ENCODE assay signal across 7 mouse cellular contexts in the genomic region with DNA sequence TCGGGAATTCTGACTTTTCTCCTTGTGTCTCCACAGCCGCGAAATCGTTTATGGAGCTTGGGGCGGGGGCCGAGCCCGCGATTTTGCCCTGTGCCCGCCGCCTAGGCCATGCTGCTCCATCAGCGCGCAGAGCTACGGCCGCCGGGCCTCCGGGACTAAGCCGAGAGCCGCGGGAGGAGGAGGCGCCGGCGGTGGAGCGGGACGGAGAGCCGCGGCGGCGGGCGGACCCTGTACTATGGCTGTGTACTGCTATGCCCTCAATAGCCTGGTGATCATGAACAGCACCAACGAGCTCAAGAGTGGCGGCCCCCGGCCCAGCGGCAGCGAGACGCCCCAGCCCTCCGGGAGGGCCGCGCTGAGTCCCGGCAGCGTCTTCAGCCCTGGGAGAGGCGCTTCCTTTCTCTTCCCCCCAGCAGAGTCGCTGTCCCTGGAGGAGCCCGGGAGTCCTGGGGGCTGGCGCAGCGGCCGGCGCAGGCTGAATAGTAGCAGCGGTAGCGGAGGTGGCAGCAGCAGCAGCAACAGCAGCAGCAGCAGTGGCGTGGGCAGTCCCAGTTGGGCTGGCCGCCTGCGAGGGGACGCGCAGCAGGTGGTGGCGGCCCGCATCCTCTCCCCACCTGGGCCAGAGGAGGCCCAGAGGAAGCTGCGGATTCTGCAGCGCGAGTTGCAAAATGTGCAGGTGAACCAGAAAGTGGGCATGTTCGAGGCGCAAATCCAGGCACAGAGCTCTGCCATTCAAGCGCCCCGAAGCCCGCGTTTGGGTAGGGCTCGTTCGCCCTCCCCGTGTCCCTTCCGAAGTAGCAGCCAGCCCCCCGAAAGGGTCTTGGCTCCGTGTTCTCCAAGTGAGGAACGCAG. TPM values are rescaled to one million over a fixed set of nuclear protein-coding genes. Genes with fewer than 3 reads are reported as not detected.
A peak's percentile ranks its signal among the peaks of the same experiment; 100 is the strongest.
DNase-seq lines count a peak whose midpoint lies in the region; ATAC-seq and TF ChIP-seq lines count a peak whose summit lies in the region.

No protein-coding gene starts in this region.

- H3K27me3 ChIP-seq in E14TG2a.4 (ENCODE audit: insufficient read depth, low read length), result peaks cover 85% of the 10 kb centered on the region
- peaks cover 13% of the 10 kb centered on the region; the same call in 1 of the 2 replicates for H3K27me3 ChIP-seq in G1E (ENCODE audit: insufficient read depth, low read length)
- H3K27me3 ChIP-seq in midbrain, embryonic 10.5 days (ENCODE audit: low read depth, poor library complexity, severe bottlenecking), result peaks cover 72% of the 10 kb centered on the region
- H3K27me3 ChIP-seq in stomach, embryonic 14.5 days (ENCODE audit: control insufficient read depth, insufficient read depth, low read length), result no peaks in the 10 kb centered on the region

- no peaks in the 10 kb centered on the region for H3K36me3 ChIP-seq in E14TG2a.4 (ENCODE audit: insufficient read depth, low read length)
- H3K36me3 ChIP-seq in G1E (replicated peaks), result peaks cover 52% of the 10 kb centered on the region
- no peaks in the 10 kb centered on the region for H3K36me3 ChIP-seq in midbrain, embryonic 10.5 days
- H3K36me3 ChIP-seq in stomach, embryonic 14.5 days (ENCODE audit: control insufficient read depth, insufficient read depth, low read length), result peaks cover 5% of the 10 kb centered on the region; the same call in 1 of the 2 replicates

- H3K9ac ChIP-seq in stomach, embryonic 14.5 days (replicated peaks; ENCODE audit: low read depth, low read length), result peak overlapping the region; percentile 92

- no peaks in the 10 kb centered on the region for H3K9me3 ChIP-seq in E14TG2a.4 (ENCODE audit: low read length)
- H3K9me3 ChIP-seq in G1E (replicated peaks), result no peaks in the 10 kb centered on the region
- no peaks in the 10 kb centered on the region for H3K9me3 ChIP-seq in midbrain, embryonic 10.5 days (replicated peaks)
- no peaks in the 10 kb centered on the region for H3K9me3 ChIP-seq in stomach, embryonic 14.5 days (ENCODE audit: control insufficient read depth, low read depth, low read length)

- intact Hi-C loops in heart, postnatal 10 days (cut with DNase I), result loop anchor here (2.0 to 5.0 kb wide), 3 partner anchors 32 to 64 kb away; no protein-coding TSS in a partner anchor

- peak overlapping the region; percentile 99 for H3K4me2 ChIP-seq in stomach, embryonic 14.5 days (replicated peaks; ENCODE audit: low read depth, low read length)

- no peak for DNase-seq in G1E (ENCODE audit: low spot score)
- peak; percentile 50 for DNase-seq in embryo, embryonic 10 days (ENCODE audit: low spot score)
- peak; percentile 48 to 55 for DNase-seq in heart, postnatal 10 days
- DNase-seq in layer of hippocampus, postnatal 14 days (ENCODE audit: low spot score in 2 of 2), result peak; percentile 37 to 68
- DNase-seq in midbrain, embryonic 10.5 days (ENCODE audit: low spot score), result peak; percentile 69

- ATAC-seq in G1E (ENCODE audit: extremely low read depth, insufficient number of reproducible peaks, low FRiP score, poor library complexity, severe bottlenecking), result no peak
- ATAC-seq in stomach, embryonic 14.5 days (ENCODE audit: insufficient number of reproducible peaks, insufficient read depth, low FRiP score, low read depth), result 0 out of 2 replicates have a peak, but pooled peaks have one; percentile 10

- WGBS in midbrain, embryonic 10.5 days, result under 1% methylated on average over 72 of the region's 72 CpGs
- WGBS in stomach, embryonic 14.5 days, result 5% methylated on average over 72 of the region's 72 CpGs

- peak overlapping the region; percentile 86 for H3K27ac ChIP-seq in midbrain, embryonic 10.5 days (replicated peaks)
- H3K27ac ChIP-seq in stomach, embryonic 14.5 days (ENCODE audit: low read length), result peak overlapping the region; percentile 30; the same call in 1 of the 2 replicates

- TF ChIP-seq CTCF in E14TG2a.4 (conservative IDR thresholded peaks at IDR 0.05; ENCODE audit: low read length) (no peak), G1E (IDR thresholded peaks at IDR 0.05; ENCODE audit: low read depth, low read length) (no peak)

- H3K4me3 ChIP-seq in E14TG2a.4 (replicated peaks; ENCODE audit: low read length) (peak overlapping the region; percentile 70), G1E (ENCODE audit: low read depth, low read length) (peak overlapping the region; percentile 85)
- peak overlapping the region; percentile 73 for H3K4me3 ChIP-seq in midbrain, embryonic 10.5 days
- H3K4me3 ChIP-seq in stomach, embryonic 14.5 days (ENCODE audit: low read depth, low read length), result peak overlapping the region; percentile 75

- H3K4me1 ChIP-seq in E14TG2a.4 (replicated peaks; ENCODE audit: low read depth, low read length) (peaks cover 36% of the 10 kb centered on the region), G1E (ENCODE audit: insufficient read depth, low read depth, low read length) (peaks cover 77% of the 10 kb centered on the region)
- peaks cover 53% of the 10 kb centered on the region for H3K4me1 ChIP-seq in midbrain, embryonic 10.5 days
- H3K4me1 ChIP-seq in stomach, embryonic 14.5 days (ENCODE audit: control insufficient read depth, insufficient read depth, low read length), result peaks cover 39% of the 10 kb centered on the region

RNA-seq across cellular contexts. Expression of gene Itpkb, which starts 2.0 kb away (rescaled TPM):
- total RNA-seq in G1E (2014; fragmentation: Nextera tagmentation) (17.2 and 17.8 TPM in 2 replicates), G1E (2017) (12.8 and 14.6 TPM in 2 replicates)
- polyA plus RNA-seq in G1E (2012), result 13.5 and 16.9 TPM in 2 replicates
- total RNA-seq in heart, postnatal 10 days (2021), result 10 to 100 TPM; 81.4 to 93.6 TPM
- total RNA-seq in layer of hippocampus, postnatal 14 days (2021), result 10 to 100 TPM; 18.4 to 22.3 TPM
- polyA plus RNA-seq in midbrain, embryonic 10.5 days (2016; fragmentation: Nextera tagmentation; extraction: Ambion mirVana), result 2.2 and 2.8 TPM in 2 replicates
- polyA plus RNA-seq in stomach, embryonic 14.5 days (2014; fragmentation: Nextera tagmentation; extraction: Ambion mirVana), result 10.4 and 10.9 TPM in 2 replicates
